Mouse (Mus musculus) stomach, postnatal 0 days (tissue): ENCODE measurements around the gene Timp4. TPM values are rescaled to one million over a fixed set of nuclear protein-coding genes. Genes with fewer than 3 reads are reported as not detected.
A peak's percentile ranks its signal among the peaks of the same experiment; 100 is the strongest.

ENCODE experiments used
- ATAC-seq: fragments of 200-750 bp; cut with Nextera tagmentation; 2 replicates; pipeline ENCODE4 v1.8.0; 2017; ENCODE audit not compliant: low FRiP score, low TSS enrichment
- DNase-seq: peaks from one replicate; pipeline ENCODE4 v3.0.0-alpha.2; 2016; ENCODE audit warnings: low spot score
- H3K27ac ChIP-seq: fragments of 300-500 bp; sonication (generic); replicated peaks from 2 replicates; pipeline ENCODE4 v1.5.1; 2014; ENCODE audit warnings: mild to moderate bottlenecking, control low read depth
- H3K27me3 ChIP-seq: fragments of 300-500 bp; sonication (generic); 2 replicates; pipeline ENCODE4 v1.6.1; 2014; ENCODE audit warnings: low read length; ENCODE audit not compliant: control insufficient read depth, insufficient read depth
- H3K36me3 ChIP-seq: fragments of 300-500 bp; sonication (generic); 2 replicates; pipeline ENCODE4 v1.6.1; 2014; ENCODE audit warnings: low read length, mixed read lengths; ENCODE audit not compliant: control insufficient read depth, insufficient read depth
- H3K4me1 ChIP-seq: fragments of 300-500 bp; sonication (generic); replicated peaks from 2 replicates; pipeline ENCODE4 v1.6.1; 2014; ENCODE audit warnings: antibody characterized with exemption; ENCODE audit not compliant: control insufficient read depth, insufficient read depth
- H3K4me2 ChIP-seq: fragments of 300-500 bp; sonication (generic); replicated peaks from 2 replicates; pipeline ENCODE4 v1.6.1; 2014; ENCODE audit warnings: low read depth, mild to moderate bottlenecking, control low read depth, moderate library complexity
- H3K4me3 ChIP-seq: fragments of 300-500 bp; sonication (generic); 2 replicates; pipeline ENCODE4 v1.5.1; 2014; ENCODE audit warnings: low read depth, low read length, control low read depth
- H3K9ac ChIP-seq: fragments of 300-500 bp; sonication (generic); 2 replicates; pipeline ENCODE4 v1.6.1; 2014; ENCODE audit warnings: mild to moderate bottlenecking, low read length, control low read depth, mixed read lengths
- H3K9me3 ChIP-seq: fragments of 300-500 bp; sonication (generic); 2 replicates; pipeline ENCODE4 v1.6.1; 2016; ENCODE audit warnings: low read length; ENCODE audit not compliant: control insufficient read depth
- CTCF ChIP-seq: IDR thresholded peaks from 2 replicates; pipeline ENCODE4 v1.5.1; 2016; ENCODE audit warnings: antibody characterized with exemption, low read depth, mild to moderate bottlenecking, moderate library complexity
- EP300 ChIP-seq: optimal IDR thresholded peaks from 2 replicates; pipeline ENCODE3; 2016; ENCODE audit warnings: antibody characterized with exemption
- WGBS: fragments of 180-500 bp; shearing (Covaris S2); extraction: QIAGEN DNeasy Blood & Tissue Kit; methylation state at CpG from one replicate; pipeline ENCODE4 v1.1.7; 2014; 5-methylcytosine and 5-hydroxymethylcytosine counted together
- polyA plus RNA-seq: library from polyadenylated mRNA; unstranded; fragments of >200 nt; fragmentation: Nextera tagmentation; extraction: Ambion mirVana; gene quantifications from 2 replicates; pipeline ENCODE4 v1.2.1, GENCODE M21; 2015

Timp4 gene
- polyA plus RNA-seq, 1 experiment from 2014 or later: 1.0 TPM

DNA sequence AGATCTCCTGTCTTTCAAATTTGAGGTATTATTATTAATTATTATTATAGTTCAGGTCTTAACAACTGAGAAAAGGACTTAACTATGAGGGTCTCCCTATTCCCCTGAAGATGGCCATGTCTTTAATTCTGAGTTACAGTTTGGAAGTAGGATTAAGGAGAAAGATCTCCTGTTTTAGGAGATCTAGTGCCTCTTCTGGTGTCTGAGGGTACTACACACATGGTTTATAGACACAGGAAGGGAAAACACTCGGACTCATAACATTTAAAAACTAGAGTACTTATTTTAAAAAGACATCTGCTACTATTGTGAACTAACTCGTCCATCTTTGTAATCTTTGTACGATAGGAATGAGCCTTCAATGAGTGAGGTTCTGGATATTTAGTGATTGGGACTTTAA, 49.0 kb downstream of the Timp4 start:
- ATAC-seq (no peak), DNase-seq (no peak)
- Histone ChIP-seq H3K27ac (no peak overlapping the region), H3K36me3 (no peaks in the 10 kb centered on the region), H3K4me1 (no peaks in the 10 kb centered on the region), H3K9ac (no peak overlapping the region), H3K4me3 (no peak overlapping the region), H3K4me2 (no peak overlapping the region), H3K9me3 (no peaks in the 10 kb centered on the region), H3K27me3 (no peaks in the 10 kb centered on the region)
- TF ChIP-seq CTCF (peak; percentile 44), EP300 (no peak)
- WGBS: 60% methylated on average over 3 of the region's 3 CpGs

- Histone ChIP-seq H3K9me3 (no peaks in the 10 kb centered on the region), H3K9ac (no peak overlapping the region), H3K4me1 (no peaks in the 10 kb centered on the region), H3K36me3 (no peaks in the 10 kb centered on the region), H3K4me2 (no peak overlapping the region), H3K27me3 (no peaks in the 10 kb centered on the region), H3K27ac (no peak overlapping the region), H3K4me3 (no peak overlapping the region)
- DNase-seq (no peak), ATAC-seq (no peak)
- 38% methylated on average over 3 of the region's 3 CpGs for WGBS
- TF ChIP-seq CTCF (no peak), EP300 (no peak)
Measured at GRCm38 (mm10) chr6:115200753-115201152, 51.3 kb downstream of the Timp4 start.

Other genes with a start within 250 kb of the Timp4 start
- gene Tamm41, start 214.3 kb downstream of the Timp4 start, polyA plus RNA-seq: 35.8 and 36.0 TPM in 2 replicates
- gene Syn2, start 117.3 kb downstream of the Timp4 start, polyA plus RNA-seq: 4.5 and 4.7 TPM in 2 replicates
- gene Gm17482, start 24.9 kb downstream of the Timp4 start, polyA plus RNA-seq: not detected in 2 replicates
- 44.4 and 47.8 TPM in 2 replicates for gene Pparg, start 108.7 kb upstream of the Timp4 start, polyA plus RNA-seq